Mouse (Mus musculus): ENCODE results near the gene Tnc.

The Tnc gene

DNA sequence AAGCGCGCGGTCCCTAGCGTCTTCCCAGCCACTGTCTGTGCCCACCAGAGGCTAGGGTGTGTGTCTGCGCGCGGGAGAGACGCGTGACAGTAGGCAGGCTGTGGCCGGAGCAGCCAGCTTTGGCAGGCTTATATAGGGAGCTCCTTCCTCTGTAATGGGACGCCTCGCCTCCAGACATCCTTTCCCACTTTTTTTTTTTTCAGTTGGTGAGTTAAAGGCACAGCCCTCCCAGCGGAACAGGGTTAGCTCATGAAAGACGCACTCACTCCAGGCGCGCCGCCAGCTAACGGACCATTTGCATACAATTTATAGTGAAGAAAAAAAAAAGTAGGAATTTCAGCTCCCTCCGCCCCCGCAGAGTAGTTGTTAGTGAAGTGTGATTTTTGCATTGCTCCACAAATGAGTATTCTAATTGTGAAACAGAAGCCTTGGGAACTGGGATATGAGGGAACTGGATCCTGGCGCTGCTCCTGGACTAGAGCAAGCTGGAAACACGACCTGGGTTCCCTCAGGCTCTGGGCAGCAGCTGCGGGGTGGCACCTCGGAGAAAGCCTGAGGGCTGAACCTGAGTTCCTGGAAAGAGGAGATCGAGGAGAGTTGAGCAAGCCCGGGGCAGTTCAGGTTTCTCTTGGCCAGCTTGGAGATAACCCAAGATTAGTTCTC is at the start of gene Tnc:
Gene Tnc, minus strand, starts transcription at position 185 of the 663 bp plus-strand sequence.
- DNase-seq = peak; percentile 7

DNA sequence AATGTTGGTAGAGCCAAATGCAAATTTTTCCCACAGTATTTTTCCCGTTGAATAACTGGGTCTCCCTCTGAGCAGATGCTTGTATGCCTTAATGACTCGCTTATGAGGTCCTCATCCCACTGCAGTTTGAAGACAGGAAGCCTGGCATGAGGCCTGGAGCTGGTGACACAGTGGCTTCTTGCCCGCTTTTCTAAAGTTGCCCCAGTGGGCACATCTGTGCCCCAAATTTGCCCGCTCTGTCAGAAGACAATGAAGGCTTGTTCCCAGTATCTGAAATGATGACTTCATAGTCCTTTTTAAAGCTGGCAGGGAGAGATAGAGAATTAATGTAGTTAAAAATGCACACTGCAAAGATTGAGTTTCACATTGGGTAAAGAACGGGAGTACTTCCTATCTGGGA is 47.4 kb upstream of the Tnc start:
- no peak for DNase-seq

DNA sequence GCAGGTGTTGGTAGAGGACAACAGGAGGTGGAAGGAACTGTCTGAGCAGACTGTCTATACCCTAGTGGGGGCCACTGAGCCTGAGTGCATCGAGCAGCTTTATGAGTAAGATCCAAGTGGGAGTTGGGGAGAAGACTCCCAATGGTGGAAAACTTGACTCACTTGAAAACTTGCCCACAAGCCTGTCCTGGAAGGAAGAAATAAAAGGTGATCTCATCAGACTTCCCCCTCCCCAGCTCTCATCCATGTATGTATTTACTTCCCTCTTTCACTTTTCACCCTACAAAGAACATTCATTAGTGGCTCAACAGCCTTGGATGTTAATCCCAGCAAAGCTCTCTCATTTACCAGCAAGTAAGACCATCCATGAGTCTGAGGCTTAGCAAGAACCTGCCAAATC is 46.0 kb upstream of the Tnc start:
- no peak for DNase-seq

DNA sequence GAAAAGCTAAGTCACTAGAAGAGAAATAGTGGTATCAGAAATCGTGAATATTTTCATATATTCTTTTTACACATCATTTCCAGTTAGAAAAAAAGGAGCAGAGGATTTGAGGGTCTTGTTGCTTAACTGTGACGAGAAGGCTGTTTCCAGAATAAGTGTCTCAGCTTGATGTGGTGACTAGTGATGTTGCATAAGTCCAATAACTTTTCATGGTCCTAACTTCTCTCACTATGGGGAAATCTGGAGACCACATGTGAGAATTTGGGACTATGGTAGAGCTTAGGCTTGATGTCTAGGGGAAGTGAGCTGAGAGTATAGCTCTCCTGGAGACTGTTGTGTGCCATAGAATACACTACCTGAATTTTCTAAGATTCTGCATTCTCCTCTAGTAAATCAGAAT is 42.6 kb upstream of the Tnc start:
- no peak for DNase-seq

DNA sequence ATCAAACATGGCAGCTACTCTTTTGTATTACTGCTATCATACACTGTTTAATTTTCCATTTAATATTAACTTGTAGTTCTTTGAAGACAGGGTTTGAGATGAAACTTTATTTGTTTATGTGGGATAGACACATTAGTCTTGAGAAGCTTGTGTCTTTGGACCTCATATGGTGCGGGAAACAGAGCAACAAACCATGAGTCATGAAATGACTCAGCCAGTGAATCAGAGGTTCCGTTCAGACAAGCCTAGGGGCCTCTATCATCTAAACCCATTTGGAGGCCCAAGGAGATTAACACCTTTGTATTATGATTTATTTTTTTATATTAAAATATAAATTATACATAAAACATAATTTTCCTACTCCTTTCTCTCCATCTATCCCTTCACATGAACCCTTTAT is 40.9 kb upstream of the Tnc start:
- no peak for DNase-seq

DNA sequence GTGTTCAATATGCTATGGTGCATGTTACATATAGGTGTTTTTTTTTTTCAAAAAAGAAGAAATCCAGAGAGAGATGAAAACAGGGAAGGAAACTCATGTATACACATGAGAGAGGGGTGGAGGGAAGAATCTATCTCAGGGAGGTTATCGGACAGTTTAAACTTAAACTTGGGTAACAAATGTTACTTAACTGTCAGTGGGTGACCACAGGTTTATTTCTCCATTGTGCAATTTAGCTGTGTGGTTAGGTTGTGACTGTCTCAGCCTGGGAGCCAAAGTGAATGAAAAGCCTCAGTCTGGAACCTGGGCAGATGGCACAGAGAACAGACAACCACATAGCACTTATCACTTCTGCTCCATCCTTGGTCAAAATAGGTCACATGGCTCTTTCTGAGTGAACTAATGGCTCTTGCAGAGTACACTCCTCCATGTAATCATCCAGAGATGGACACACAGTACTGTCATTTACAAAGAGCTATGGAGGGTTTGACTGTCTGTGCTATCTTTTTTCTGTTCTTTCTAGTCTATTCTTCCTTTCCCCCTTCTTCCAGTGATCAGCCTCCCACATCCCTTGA is 39.3 kb upstream of the Tnc start:
- no peak for DNase-seq

DNA sequence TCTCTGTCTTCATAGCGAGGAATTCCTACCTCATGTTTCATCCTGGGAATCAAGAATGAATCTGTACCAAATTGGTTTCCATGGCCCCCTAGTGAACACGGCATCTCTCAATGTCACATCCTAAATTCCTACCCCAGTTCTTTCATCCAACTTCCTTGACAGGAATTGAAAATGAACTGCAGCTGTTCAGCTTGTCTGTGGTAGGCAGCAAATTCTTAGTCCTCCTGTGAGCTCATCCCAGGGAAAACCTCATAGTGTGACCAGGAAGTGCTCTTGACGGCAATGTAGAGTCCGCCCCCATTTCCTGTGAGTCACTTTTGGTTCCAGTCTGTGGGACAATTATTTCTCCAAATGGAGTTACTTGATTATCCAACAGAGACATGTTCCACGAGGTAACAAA is 37.0 kb upstream of the Tnc start:
- no peak for DNase-seq

DNA sequence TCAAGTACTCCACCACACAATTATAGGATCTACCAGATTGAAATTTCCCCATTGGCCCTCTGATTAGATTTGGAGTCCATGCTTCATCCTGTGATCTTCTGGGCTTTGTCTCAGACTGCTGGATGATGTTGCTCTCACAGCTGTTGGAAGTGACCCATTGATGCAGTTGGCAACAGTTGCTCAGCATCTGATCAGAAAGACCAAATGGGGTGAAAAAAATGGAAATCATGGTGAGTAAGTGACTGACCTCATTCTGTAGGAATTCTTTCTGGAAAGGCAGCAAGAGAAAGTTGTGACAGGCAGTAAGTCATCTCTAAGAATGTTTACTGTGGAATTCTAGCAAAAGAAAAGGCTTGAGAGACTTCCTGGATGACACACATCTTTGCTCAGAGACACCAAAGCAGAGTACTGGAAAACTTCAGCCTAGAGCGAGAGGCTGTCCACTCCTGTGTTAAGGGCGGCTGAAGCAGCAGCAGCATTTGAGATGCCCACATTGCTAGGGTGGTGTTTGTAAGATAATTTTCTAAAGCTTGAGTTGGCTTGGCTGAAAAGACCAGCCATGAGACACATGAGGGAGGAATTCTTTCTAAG is 31.3 kb upstream of the Tnc start:
- DNase-seq = no peak

DNA sequence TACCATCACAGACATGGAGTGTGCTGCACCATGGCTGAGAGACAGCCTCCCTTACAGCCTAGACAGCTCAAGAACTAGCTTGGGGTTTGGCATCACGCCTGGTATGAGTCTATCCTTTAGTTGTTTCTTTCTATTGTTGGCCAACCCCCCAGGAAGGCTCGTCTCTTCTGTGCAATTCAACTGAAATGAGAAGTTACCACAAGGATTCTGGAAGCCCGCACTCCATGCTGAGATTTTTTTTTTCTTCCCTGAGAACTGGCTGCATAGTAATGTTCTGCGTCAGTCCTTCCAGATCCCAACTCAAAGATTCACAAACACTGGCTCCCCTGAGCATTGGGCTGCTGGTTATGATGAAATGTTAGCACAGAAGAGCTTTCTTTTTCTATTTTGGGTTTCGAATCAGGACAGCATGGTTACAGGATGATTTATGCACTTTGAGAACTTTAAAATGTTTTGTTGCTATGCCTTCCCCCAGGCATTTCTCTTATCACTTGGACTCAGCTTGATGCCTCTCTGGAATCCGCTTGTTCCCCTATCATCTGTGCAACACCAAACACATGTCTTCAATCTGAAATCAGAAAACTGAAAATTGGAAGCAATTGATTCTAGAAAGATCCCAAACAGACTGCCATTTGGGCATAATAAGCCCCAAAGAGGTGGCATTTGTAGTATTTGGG is 29.7 kb upstream of the Tnc start:
- DNase-seq = no peak

DNA sequence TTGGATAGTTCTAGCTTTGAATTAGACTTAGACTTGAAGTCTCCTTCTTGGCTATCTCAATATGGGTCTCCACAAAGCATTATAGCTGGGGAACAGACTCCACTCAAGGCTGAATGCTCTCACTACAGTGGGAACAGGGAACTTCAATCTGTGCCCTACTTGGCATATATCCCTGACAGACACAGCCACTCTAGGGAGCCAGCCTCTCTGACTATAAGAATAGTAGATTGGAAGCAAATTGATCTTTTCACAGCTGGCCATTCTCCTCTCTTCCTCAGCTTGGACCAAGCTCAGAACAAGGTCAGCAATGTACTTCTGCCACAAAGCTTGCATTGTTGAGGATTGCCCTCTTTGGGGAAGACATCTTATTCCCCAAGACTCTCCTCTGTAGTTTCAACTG is 27.9 kb upstream of the Tnc start:
- no peak for DNase-seq

DNA sequence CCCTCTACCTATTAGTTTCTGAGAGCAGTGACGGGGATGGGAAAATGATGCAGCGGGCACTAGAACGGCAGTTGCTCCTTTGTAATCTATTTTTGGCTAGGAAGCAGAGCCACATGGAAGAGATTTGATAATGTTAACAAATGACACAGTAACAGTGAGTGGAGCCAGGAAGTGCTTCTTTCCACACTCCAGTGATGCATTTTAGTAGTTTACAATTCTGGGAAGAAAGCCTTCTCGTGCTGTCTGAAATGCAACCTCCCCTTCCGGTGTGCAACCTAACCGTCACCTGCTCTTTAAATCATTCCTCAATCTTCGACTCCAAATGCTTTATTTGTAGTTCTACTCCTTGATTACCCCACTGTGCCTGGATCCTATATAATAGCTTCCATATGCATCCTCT is 20.6 kb upstream of the Tnc start:
- DNase-seq = no peak

DNA sequence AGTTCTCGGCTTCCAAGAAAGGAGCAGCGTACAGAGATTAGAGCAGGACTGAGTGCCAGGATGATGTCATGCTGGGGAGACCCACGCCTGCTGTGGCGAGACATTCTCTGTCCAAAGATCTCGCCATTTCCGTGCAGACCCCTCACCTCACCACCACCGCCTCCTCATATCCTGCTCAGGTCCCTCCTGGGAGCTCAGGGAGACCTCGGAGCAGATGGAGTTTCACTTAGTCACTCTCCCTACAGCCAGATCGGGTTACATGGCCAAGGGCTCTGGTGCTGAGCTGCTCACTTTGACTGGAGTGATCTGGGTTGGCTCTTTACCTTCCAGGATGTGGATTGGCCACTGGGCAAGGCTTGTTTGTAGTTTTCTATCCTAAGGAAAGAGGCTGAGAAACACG is 18.5 kb upstream of the Tnc start:
- DNase-seq = no peak

DNA sequence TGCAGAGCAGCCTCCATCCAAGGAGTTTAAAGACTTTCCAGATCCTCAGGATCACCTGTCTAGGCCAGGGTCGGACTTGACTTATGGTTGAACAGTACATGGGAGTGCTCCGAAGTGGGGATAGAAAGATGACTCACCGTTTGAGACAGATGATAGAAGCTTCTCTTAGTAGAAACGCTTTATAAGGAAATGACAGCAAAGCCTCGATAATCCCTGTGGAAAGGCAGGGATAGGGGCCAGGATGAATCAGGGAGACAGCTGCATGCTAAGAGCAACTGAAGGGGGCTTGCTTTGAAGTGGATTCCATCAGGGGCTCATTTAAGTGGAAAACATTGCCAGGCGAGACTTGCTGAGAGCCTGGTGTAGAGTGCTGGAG is 12.0 kb upstream of the Tnc start:
- no peak for DNase-seq

DNA sequence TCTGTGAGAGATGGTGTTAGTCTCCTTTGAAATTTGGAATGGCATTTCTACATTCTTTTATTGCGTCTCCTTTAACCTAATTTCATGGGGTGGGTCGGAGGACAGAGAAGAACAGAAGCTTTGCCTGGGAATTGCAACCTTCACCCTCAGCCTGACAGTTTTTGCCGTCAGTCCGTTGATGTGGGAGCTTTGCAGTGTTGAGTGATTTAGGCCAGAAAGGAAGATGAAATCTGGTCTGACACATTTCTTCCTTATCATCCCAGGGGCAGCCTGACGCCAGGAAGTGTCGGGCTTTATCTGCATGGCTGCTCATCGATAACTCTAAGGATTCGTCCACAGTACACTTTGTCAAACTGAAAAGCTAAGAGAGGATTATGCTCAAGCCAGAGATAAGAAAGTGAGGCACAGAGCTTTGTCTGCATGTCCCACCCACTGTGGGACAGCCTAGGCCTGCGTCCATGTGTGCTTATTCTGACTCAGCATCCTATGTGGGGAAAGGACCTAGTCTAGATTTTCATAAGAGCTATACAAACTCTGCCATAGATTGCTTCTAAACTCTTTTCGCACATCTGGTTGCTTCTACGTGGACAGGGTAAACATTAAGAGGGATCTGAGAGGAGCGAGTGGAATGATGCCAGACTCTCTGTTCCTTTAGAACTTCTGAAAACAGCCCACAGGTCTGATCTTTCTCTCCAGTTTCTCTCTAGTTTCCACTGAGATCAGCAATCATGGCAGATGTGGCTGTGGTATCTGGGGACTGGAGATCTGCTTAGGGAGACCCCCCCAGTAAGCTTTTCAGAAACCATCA is 11.4 kb upstream of the Tnc start:
- DNase-seq = no peak

DNA sequence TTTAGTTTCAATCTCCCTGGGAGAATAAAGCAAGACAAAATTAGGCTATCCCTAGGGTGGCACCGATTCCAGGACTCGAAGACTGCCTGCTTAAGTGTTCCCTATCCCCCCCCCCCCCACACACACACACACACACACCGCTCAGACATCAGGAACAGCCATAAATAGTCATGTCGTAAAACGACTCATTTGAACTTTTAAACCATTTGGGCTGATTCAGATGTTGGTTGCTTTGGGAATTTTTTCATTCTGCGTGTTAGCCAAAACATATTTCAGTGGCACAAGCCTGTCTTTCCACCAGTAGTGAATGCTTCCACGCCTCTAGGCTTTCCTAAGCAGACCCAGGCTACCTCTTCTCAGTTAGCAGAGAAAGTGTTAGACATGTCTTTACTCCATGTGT is 1.4 kb upstream of the Tnc start:
- DNase-seq = no peak

DNA sequence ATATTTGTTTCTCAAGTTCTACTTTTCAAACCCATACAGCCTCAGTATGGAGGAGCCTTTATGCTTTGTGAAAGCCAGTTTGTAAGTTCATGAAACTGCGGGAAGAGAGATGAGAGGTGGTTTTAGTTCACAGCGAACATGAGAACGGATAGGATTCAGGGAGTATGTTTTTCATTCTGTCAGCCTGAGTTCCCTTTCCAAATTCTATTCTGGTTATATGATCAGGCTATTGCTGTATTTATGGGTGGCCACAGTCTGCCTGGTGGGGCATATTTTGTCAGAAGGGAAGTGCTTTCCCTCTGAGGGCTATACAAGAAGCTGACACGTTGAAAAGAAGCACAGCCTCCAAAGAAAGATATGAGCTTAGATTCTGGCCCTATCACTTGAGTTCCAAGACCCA is 2.9 kb downstream of the Tnc start:
- no peak for DNase-seq

DNA sequence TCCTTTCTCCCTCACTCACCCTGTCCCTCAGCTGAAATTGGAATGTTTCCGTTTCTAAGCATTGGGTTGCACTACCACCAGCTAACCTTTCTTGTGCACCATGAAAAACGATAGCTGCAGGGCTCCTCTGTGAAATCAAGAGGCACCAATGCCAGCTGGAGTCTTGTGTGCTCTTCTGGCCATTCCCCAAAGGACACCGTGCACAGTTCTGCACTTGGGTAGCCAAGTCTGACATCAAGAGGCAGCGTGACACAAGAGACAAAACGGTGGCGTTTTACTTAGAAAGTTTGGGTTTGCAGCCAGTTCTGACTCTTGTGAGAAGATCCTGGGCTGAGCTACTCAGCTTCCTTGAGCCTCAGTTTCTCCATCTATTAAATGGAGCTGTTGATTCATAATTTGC is 3.4 kb downstream of the Tnc start:
- no peak for DNase-seq

DNA sequence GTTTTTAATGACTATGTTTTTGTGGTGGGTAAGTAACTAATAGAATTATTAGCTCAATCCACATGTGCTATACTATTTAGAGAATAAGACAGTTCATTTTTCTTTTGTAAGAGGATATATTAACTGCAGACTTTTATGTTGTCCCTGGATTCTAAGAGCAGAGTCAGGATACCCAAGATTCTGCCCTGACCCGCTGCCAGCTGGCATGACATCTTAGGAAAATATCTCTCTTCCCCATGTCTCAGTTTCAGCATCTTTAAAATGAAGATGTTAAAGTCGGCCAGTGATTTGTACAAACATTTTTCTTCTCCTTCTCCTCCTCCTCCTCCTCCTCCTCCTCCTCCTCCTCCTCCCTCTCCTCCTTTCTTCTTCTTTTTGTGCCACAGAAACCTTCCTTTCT is 7.7 kb downstream of the Tnc start:
- no peak for DNase-seq

DNA sequence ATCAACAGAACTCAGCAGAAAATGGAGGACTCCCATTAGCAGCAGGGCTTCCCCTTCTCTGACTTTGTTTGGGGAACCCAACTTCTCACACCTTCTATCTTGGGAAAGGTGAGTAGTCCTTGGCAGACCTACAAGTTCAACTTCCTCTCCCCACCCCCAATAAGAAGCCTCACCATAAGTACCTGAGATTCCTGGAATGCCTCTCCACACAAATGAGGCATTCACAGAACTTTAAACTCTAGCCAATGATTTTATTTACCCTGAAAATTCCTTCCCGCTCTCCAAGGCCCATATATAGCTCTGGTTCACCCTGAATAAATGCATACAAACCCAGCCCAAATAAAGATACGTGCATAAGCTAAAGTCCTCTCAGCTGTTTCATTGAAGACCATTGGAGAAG is 9.3 kb downstream of the Tnc start:
- no peak for DNase-seq

DNA sequence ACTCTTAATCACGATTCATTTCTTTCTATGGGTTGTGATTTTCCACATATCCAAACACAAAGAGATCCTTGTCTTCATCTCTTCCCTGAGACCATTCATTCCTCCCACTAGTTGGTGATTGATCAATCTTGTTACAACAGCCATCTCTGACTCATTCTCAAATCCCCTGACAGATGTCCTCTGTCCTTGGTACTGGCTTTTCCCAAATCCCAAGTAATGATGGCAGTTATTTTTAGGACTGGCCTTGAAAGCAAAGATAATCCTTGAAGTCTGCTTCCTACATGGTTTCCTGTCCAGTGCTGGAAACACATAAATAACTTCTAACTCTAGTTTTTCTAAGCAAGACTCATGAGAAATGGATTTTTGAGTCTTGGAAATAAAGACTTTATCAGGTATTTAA is 12.1 kb downstream of the Tnc start:
- no peak for DNase-seq

DNA sequence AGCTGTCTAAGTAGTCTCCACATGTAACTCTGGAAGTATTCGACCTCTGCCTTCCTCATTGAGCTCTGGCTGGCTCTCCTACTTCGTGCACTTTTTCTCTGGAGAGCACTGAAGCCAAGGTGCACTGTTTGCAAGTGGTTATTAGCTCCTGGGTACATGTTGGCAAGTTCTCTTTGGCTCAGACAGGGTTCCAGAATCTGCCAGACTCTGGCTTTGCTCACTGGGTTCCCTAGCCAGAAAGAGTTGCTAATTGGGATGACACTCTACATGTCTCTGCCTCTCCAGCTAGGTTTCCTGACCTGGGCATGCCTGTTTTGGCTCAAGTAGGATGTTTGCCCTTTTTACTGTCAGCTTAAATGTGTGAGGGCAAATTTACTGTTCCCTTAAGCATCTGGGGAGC is 13.6 kb downstream of the Tnc start:
- no peak for DNase-seq

DNA sequence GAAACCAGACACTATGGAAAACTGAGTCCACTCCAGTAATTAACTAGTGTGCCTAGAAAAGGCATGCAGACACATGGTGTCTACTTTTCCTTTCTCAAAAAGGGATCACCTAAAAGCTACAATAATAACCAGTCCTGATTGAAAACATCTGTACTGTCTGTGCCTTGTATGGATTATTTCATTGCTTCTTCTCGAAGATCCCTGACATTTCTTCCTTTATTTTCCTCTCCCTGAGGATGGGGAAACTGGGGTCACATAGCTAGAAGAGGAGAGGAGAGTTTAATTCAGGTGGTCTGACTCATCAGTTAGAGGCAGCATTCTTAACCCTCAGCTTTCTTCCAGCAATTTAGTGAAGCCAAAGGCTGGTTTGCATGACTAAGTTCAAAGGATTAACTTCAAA is 17.3 kb downstream of the Tnc start:
- DNase-seq = no peak

DNA sequence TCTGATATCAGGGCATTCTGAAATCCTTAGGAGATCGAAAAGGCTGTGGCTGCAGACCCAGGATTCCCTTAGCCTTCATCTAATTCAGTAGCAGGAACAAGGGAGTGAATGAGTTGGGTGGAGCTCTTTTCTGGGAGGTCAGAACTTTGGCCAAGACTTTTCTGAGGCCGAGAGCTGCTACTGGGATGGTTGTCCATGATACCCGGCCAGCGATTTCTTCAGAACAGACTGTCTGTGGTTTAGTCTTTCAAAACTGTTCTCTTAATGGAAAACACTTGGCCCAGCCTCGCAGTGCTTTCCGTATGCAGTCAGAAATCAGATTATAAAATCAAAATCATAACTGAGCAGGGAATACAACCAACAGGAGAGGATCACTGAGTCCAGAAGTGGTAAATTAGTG is 21.2 kb downstream of the Tnc start:
- DNase-seq = no peak
